Mouse (Mus musculus) CD8-positive naive resting alpha-beta T cell, adult 2 months (primary cell): ENCODE results near the gene Stk24.

Experiments
- DNase-seq, 2 experiments: peaks; one replicate each; pipeline ENCODE4 v3.0.0; 2022; ENCODE audit warnings: low read depth in 2 of 2, low spot score in 2 of 2

The Stk24 gene

DNA sequence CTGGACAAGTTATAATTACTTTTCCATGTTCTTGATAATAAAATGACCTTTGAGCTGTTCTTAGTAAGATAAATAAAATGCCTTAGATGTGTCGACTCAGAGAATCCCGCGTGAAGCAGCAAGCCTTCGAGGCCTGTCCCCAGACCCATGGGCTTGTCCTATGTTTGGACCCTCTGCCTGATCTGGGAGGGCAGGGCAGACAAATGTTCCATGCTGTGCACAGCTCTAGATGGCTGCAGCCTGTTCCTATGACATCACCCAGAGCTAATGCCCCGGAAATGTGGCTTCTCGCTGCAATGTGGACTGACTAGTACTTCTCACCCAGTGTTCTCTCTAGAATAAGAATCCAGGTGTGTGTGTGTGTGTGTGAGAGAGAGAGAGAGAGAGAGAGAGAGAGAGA is 115.4 kb downstream of the Stk24 start:
- DNase-seq, result no peak

DNA sequence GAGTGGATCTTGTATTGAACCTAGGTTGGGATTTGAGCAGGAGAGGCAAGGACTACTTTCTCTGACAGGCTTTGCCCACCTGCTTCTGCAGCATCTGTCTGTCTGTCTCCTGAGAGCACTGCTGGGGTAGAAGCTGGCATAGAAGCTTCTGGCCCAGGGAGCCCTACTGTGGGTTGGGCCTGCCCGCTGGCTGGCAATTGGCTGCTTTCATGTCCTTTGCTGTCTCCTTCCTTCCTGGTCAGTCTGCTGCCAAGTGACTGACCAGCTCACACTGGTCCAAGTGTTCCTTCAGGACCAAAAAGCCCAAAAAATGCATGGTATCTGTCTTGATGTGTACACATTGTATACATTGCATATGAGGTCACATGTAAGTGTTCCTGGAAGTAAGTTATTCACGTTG is 115.9 kb downstream of the Stk24 start:
- DNase-seq, result no peak

DNA sequence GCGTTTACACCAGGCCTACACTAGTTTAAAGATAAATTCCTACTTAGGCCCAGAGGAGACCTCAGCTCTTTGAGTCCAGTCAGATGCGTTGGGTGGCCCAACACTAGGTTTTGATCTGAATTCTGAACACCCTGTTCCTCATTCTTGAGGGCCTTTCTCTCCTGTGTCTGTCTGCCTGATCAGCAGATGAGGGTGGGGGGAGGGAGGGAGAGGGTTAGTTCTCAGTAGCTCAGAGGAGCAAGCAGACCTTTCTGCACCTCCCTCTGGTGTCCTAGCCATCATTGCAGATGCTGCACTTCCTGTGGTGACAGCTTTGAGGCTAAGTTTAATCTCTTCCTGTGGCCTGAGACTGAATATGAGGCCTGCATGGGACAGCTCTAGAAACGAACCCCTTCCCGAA is 117.2 kb downstream of the Stk24 start:
- DNase-seq, result no peak

DNA sequence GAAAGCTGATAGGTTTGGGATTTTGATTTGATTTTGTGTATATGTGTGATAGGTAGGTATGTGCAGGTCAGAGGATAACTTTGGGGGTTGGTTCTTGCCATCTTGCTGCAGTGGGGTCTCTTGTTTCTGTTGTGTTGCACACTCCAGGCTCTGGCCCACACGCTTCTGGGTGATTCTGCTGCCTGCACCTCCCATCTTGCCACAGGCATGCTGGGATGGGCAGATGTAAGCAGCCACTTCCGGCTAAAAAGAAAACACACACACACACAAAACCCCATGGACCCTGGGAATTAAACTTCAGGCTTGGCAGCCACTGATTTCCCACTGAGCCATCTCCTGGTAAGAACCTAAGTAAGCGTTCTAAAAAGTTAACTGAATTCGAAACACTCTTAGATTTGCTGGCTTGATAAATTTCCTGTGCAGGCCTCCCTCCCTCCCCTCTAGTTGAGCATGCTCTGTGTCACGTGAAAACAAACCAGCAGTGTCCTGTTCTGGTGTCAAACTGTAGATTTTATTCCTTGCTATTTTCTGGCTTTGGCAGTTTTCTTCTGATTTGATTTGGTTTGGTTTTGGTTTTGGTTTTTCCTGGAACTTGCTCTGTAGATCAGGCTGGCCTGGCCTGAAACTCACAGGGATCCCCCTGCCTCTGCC is 118.5 kb downstream of the Stk24 start:
- no peak for DNase-seq

DNA sequence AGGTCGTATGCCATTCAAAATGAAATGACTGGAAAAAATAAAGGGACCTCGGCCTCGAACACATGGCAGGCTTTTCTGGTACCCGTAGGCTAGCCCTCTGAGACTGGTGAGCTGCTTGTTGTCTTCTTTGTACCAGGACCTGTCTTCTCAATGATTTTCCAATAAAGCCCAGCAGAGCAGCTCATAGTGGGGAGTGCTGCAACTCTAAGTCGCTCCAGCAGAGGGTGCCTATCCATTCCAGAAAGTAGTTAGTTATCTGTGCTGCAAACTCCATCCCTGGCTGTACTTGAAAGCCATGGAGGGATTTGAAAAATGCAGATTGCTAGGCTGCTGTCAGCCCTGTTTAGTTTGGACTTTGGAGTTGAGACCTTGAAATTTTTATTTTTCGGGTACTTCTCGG is 120.0 kb downstream of the Stk24 start:
- DNase-seq, result peak in 1 of 2 experiments; percentile 30

DNA sequence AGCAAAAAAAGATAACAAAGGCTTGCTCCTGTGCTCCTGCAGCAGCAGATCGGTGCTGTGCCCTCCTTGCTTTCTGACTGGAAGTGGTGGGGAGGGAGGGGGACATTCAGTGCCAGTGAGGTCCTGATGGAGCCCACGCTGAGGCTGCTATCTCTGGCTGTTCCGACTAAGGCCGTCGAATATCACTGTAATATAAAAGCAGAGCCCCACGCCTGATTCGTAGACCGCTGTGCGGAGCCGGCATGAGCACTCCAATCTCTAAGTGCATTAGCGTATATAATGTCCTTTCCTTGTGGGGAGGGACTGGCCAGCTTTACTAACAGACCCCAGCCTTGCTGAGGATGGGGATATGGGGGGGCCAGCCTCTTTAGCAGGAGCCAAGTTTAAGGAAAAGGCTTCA is 120.5 kb downstream of the Stk24 start:
- DNase-seq, result no peak

DNA sequence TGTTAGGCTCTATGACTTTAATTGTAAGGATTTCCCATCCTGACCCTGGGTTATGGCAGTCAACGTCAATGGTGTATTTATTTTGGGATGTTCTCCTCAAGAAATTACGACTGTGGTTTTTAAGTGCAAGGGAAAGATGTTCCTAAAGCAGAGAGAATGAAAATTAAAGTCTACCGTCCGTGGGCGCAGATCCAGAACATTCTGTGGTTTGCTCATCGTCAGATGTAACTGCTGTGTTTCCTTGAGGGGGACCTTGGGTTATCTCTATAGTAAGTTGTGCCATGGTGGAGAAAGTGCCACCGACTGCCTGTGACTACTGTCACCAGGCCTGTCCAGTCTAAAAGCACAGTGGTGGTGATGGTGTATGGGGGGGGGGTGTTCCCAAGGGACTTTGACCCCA is 122.9 kb downstream of the Stk24 start:
- DNase-seq, result no peak

DNA sequence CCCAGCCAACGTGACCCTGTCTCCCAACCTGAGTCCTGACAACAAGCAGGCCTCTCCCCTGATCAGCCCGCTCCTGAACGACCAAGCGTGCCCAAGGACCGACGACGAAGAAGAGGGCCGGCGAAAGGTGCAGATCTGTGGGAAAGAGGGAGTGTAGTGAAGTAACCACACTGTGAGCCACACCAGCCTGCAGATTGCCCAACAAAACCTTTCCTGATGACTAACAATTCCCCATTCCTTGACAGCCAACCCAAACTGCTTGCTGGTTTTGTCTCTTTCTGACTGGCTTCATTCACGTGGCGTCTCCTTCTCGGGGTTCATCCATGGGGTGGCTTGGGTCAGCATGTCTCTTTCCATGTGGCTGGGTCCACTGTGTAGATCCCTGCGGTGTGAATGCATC is 124.3 kb downstream of the Stk24 start:
- no peak for DNase-seq

DNA sequence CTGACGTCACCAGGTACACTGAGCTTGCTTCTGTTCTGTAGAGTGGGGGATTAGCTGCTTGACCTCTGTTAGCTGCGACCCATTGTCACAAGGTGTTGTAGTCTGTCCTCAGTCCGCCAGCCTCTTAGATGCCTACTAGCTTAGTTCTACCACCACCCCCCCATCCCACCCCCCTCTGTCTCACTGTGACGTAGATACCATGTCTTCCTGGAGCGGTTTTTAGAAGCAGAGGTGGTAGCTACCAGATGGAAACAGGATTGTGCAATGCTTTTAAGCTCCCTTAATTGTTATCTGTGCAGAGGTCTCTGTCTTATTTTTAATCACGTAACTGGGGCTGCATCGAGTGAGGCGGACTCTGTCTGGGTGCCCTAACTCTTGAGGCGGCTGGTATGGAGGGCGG is 124.9 kb downstream of the Stk24 start:
- no peak for DNase-seq

DNA sequence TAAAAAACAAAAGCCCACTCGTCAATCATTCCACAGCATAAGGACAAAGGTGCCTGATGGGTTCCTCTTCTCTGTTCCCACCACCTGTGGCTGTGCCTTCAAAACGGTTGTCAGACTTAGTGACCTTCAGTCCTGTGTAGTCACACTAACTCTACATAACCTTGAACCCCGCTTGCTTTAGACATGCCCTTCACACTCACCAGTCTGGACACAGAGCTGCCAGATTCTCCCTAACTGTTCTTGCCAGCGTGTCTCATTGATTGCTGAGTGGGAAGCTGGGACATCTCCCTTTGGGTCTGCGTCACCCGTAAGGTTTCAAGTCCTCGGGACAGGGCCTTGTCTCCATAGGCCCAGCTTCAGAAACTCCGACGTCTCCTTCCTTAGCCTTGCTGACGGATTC is 127.3 kb downstream of the Stk24 start:
- no peak for DNase-seq

DNA sequence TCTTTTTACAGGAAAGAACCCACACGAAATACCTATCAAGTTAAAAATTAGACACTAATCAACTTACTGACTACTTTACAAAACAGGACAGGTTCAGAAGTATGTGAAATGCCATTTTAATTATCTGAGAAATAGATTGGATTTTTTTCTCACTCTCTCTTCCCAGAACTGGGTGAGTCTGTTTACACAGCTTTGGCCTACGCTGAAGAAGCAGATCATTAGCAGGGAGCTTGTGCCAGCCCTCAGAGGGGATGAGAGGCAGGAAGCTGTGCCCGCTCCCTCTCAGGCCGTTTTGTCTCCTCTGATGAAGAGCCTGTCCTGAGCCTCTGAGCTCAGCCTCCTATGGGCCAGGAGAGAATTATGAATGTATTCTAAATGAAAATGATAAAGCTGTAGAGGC is 128.1 kb downstream of the Stk24 start:
- DNase-seq, result no peak

DNA sequence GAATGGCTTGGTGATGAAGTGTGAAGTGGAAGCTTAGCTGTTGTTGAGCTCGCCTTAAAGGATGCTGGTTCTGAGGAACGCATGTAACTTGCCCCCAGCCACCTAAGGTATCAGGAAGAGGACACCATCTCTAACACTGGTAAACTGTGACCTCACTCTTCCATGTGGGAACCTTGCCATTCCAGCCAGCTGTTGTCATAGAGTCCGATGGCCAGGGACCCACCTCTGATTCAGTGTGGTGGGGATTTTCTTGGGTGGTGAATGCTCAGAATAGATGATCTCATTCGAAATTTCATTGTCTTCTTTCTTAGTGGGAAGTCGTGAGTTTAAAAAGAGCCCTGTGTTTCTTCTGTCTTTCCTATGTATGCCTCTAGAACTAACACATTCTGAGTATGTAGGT is 128.7 kb downstream of the Stk24 start:
- no peak for DNase-seq

DNA sequence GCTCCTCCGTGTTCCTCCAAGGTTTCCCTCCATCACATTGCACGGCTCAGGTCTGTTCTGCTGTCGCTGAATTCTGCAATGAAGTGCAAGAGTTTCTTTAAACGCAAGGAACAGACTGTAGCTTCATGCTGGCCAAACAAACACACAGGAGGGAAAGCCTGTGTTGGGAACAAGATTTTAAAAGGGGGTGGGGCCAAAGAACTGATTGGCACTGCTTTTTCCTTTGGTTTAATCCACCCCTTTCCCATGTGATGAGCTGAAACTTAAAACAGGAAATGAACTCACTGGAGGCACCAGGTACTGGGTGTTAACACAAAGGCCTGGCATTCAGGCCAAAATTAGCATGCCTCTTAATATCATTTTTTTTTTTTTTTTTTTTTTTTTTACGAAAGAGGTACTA is 131.5 kb downstream of the Stk24 start:
- DNase-seq, result no peak

DNA sequence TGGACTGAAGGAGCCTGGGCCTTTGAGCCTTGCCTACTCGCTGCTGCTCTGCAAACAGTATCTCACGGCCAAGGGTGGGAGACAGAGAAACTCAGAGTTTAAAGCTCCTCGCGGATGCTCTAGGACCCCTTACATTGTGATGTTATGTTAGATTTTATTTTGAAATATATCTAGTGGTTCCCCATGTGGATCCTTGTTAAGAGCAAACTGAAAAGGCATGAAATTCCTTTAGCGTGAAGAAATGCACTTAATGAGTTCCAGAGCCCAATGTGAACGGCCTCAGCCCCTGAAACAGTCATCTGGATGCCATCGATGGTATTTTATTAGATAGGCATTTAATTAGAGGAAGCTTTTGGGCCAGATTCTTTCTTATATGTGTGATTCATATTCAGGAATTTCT is 132.5 kb downstream of the Stk24 start:
- no peak for DNase-seq

DNA sequence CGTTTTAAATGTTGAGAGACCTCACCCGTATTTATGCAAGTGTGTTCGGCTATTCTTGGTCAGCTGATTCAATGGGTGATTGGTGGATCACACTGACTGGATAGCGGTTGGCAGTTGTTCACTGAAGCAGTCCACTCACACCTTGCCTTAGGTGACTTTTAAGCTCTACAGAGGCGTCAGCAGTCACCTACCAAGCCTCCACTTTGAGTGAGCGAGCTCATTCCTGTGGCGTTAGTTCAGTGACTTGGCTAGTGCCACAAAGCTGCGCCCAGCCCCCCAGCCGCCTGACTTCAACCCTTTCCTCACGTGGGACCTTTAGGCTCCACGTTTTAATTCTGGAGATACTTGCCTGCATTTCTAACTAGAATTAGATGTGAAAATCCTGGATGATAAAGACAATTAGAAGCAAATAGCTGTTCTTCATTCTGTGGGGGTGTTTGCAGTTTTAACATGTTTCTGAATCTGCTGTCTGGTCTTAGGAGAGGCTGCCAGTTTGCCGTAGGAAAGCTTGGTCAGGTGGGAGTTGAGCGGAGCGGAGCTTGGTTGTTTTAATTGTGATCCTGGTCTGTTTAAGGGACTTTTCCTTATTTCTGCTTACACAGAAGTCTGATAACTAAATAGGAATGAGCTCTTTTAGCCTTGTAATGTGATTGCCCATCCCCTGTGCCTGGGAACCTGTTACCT is 133.6 kb downstream of the Stk24 start:
- no peak for DNase-seq

DNA sequence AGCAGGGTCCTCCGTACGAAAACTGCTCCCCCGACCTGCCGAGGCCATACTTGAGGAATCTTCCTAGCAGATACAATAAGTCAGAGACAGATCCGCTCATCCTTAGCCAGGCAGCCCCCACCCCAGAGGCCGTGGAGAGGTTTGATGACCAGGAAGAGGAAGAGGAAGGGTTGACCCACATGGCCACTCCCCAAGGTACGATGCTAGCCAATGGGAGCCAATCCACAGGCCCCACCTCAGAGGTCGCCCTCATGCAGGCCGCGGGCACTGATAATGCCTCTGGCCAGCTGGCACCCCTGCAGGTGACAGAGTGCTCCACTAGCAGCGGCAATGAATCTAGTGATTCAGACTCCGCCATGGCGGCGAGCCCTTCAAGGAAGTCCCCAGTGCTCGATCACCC is 135.7 kb downstream of the Stk24 start:
- DNase-seq, result no peak

DNA sequence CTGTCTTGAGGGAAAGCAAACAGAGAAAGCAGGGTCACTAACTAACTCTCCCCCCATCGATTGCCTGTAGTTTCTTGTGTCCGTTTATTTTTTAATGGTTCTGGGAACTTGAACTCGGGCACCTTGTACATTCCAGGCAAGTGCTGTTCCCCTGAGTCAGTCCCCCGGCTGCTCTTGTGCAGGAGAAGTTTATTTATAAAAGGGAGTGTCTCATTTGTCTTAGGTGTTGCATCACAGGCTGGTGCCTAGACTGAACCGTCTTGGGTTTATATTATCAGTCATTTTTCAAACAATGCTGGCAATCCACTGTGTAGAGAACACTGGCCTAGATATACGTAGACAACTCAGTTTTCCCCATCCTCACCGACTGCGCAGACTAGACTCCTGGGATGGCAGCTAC is 140.4 kb downstream of the Stk24 start:
- no peak for DNase-seq

DNA sequence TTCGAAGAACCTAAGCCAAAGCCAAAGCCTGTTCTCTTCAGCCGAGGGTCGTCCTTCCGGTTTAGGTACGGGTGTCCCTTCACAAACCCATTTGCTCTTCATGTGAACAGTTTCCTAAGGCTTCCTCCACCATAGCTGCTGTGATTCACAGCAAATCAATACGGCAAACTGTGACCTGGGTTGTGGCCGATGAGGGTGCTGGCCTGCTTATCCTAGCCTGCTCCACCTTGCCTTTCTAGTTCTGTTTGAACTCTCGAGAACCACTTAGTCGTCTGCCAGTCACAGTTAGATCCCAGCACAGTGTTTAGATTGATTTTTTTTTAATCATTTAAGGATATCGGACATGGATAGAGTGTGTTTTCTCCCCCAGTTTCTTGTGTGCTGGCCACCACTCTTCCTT is 141.1 kb downstream of the Stk24 start:
- no peak for DNase-seq

DNA sequence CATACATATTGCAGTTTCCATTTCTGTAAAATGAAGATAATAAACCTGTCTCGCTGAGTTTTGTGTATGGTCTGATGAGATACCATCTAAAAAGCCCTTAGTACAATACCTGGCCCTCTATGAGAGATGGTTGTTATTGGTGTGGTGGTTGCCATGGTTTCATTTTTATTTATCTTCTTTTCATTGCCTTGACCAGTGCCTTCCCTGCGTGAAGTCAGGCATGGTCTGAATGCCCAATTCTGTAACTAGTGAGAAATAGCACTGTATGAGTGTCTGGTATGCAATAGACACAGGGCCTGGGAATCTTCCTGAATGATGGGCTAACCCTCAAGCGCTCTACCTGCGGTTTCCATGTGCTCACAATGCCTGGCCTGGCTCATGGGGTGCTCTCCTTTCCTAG is 143.1 kb downstream of the Stk24 start:
- no peak for DNase-seq
